Mouse (Mus musculus): ENCODE data around the gene Nqo1.

DNA sequence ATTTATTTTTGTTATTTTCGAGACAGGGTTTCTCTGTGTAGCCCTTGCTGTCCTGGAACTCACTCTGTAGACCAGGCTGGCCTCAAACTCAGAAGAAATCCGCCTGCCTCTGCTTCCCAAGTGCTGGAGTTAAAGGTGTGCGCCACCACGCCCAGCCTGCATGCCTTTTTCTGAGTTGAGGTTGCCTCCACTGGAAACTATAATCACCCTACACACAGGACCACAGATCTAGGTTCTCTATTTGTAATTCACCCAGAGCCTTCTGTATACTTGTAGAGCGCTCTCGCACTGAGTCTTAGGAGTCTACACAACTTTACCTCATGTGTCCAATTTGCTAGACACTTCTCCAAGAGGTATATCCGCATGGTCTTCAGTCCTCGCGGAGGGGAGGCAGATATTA is 21.2 kb upstream of the Nqo1 start:
- no peak for TF ChIP-seq POLR2A (IDR thresholded peaks at IDR 0.05; ENCODE audit: borderline replicate concordance, extremely low read depth, insufficient read depth, insufficient read length, poor library complexity, severe bottlenecking)
- TF ChIP-seq CTCF (IDR thresholded peaks at IDR 0.05; ENCODE audit: borderline replicate concordance, extremely low read depth, insufficient read depth, insufficient read length), result no peak

Data from brain, embryonic 14.5 days (tissue).